Mouse (Mus musculus) E14TG2a.4 (cell line): ENCODE results near the gene Npl.

Experiments used
- CTCF ChIP-seq: conservative IDR thresholded peaks from 2 replicates; pipeline ENCODE4 v1.5.1; 2014; ENCODE audit warnings: low read length
- NANOG ChIP-seq: IDR thresholded peaks from 2 replicates; pipeline ENCODE4 v1.6.1; 2014; ENCODE audit warnings: borderline replicate concordance, low read length, mixed read lengths
- POU5F1 ChIP-seq: IDR thresholded peaks from 2 replicates; pipeline ENCODE4 v1.6.1; 2014; ENCODE audit warnings: low read length, borderline replicate concordance

DNA sequence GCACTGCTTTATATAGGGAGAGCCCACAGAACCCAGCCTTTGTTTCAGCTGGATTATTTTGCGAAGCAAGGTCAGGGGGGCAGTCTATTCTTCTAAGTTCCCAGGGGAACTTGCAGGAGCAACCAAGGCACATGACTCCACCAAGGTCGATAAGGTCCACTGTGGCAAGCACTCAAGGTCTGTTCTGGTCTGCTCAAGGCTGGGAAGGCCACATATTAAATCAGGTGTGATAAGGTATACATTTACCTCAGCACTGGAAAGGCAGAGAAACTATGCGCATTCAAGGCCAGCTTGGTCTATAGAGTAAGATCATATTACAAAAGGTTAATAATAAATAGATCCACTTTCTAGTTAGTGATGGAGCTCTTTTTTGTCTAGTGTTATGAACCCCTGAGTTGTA is 53.8 kb downstream of the Npl start:
- TF ChIP-seq CTCF: no peak
- TF ChIP-seq NANOG: no peak
- TF ChIP-seq POU5F1: no peak
